Mouse (Mus musculus) limb, embryonic 14.5 days (tissue): ENCODE data around the gene Gm867. TPM values are rescaled to one million over a fixed set of nuclear protein-coding genes. Genes with fewer than 3 reads are reported as not detected.
A peak's percentile ranks its signal among the peaks of the same experiment; 100 is the strongest.

Experiments used
- ATAC-seq: fragments of 200-750 bp; cut with Nextera tagmentation; 2 replicates; pipeline ENCODE4 v1.8.0; 2017; ENCODE audit warnings: low read depth, moderate number of reproducible peaks, moderate TSS enrichment; ENCODE audit not compliant: low FRiP score
- DNase-seq: peaks from one replicate; pipeline ENCODE4 v3.0.0-alpha.2; 2015; ENCODE audit warnings: low spot score
- H3K27ac ChIP-seq: fragments of 300-500 bp; sonication (generic); replicated peaks from 2 replicates; pipeline ENCODE4 v1.5.1; 2014; ENCODE audit warnings: low read depth, mild to moderate bottlenecking, low read length, moderate library complexity, mixed read lengths
- H3K27me3 ChIP-seq: fragments of 300-500 bp; sonication (generic); 2 replicates; pipeline ENCODE4 v1.6.1; 2014; ENCODE audit warnings: low read length, mixed read lengths; ENCODE audit not compliant: control insufficient read depth, insufficient read depth
- H3K36me3 ChIP-seq: fragments of 300-500 bp; sonication (generic); 2 replicates; pipeline ENCODE4 v1.6.1; 2014; ENCODE audit warnings: mild to moderate bottlenecking, low read length, moderate library complexity, mixed read lengths; ENCODE audit not compliant: control insufficient read depth, insufficient read depth
- H3K4me1 ChIP-seq: fragments of 300-500 bp; sonication (generic); 2 replicates; pipeline ENCODE4 v1.6.1; 2014; ENCODE audit warnings: antibody characterized with exemption, low read length, mixed read lengths; ENCODE audit not compliant: control insufficient read depth, insufficient read depth
- H3K4me2 ChIP-seq: fragments of 300-500 bp; sonication (generic); replicated peaks from 2 replicates; pipeline ENCODE4 v1.6.1; 2014; ENCODE audit warnings: low read depth, mild to moderate bottlenecking, low read length, moderate library complexity; ENCODE audit not compliant: severe bottlenecking
- H3K4me3 ChIP-seq: fragments of 300-500 bp; sonication (generic); replicated peaks from 2 replicates; pipeline ENCODE4 v1.5.1; 2014; ENCODE audit warnings: low read length
- H3K9ac ChIP-seq: fragments of 300-500 bp; sonication (generic); 2 replicates; pipeline ENCODE4 v1.6.1; 2014; ENCODE audit warnings: mild to moderate bottlenecking, low read depth, low read length, moderate library complexity; ENCODE audit not compliant: severe bottlenecking
- H3K9me3 ChIP-seq: fragments of 300-500 bp; sonication (generic); 2 replicates; pipeline ENCODE4 v1.6.1; 2016; ENCODE audit warnings: low read length; ENCODE audit not compliant: control insufficient read depth
- POLR2A ChIP-seq: fragments of 200-500 bp; IDR thresholded peaks from 2 replicates; pipeline ENCODE4 v1.8.0; 2012; ENCODE audit warnings: inconsistent platforms, mild to moderate bottlenecking, moderate library complexity, borderline replicate concordance; ENCODE audit not compliant: insufficient read depth, insufficient read length; ENCODE audit errors: extremely low read depth
- WGBS: fragments of 180-500 bp; shearing (Covaris S2); extraction: QIAGEN DNeasy Blood & Tissue Kit; methylation state at CpG from one replicate; pipeline ENCODE4 v1.1.7; 2014; 5-methylcytosine and 5-hydroxymethylcytosine counted together
- polyA plus RNA-seq, 2 experiments: library from polyadenylated mRNA; depleted of rRNA in 1 of 2; stranded (reverse) in 1 of 2; unstranded in 1 of 2; fragments of >200 nt; fragmentation: Nextera tagmentation in 1 of 2; extraction: Ambion mirVana in 1 of 2; gene quantifications; 2 replicates each; pipeline versions ENCODE4 v1.2.1 to v1.2.3; 2012 to 2014

The Gm867 gene
- polyA plus RNA-seq, 2 experiments = 0.16 TPM; not detected in 1

DNA sequence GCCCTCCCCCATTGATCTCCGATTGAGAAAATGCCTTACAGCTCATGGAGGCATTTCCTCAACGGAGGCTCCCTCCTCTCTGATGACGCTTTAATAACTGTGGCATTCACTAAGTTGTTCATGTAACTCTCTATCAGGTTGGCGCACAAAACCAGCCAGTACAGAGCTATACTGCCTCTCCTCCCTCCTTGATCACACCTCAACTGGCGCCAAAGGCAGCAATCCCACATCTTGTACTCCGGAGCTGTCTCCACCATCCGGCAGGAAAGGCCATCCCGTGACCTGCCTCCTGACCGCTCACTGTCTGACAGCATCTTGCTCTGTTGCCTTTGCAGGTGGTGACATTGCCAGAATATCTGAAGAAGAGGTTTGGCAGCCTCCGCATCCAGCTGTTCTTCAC, 33.4 kb upstream of the Gm867 start:
- ATAC-seq = no peak
- Histone ChIP-seq H3K36me3 (no peaks in the 10 kb centered on the region), H3K9me3 (no peaks in the 10 kb centered on the region), H3K4me2 (no peak overlapping the region), H3K27me3 (no peaks in the 10 kb centered on the region), H3K9ac (no peak overlapping the region), H3K27ac (no peak overlapping the region), H3K4me3 (no peak overlapping the region), H3K4me1 (no peaks in the 10 kb centered on the region)
- WGBS = 86% methylated on average over 10 of the region's 10 CpGs
- no peak for DNase-seq
- TF ChIP-seq POLR2A = no peak

GRCm38 (mm10) chr10:75954381-75954811, 13.9 kb upstream of the Gm867 start, which contains the start of gene Gm5134:
Gene Gm5134, plus strand, starts transcription at chr10:75954514.
- Histone ChIP-seq H3K27me3 (no peaks in the 10 kb centered on the region; the same call in 1 of the 2 replicates), H3K4me3 (peak within 1 kb of the TSS; percentile 11; the same call in 1 of the 2 replicates), H3K9me3 (no peaks in the 10 kb centered on the region), H3K36me3 (no peaks in the 10 kb centered on the region), H3K4me2 (peak within 1 kb of the TSS; percentile 32), H3K27ac (no peak within 1 kb of the TSS), H3K9ac (no peak within 1 kb of the TSS), H3K4me1 (0 out of 2 replicates have a peak, but pooled peaks cover 3% of the 10 kb centered on the region)
- no peak for TF ChIP-seq POLR2A
- DNase-seq = no peak
- 22% methylated on average over 20 of the region's 20 CpGs for WGBS
- no peak for ATAC-seq

DNA sequence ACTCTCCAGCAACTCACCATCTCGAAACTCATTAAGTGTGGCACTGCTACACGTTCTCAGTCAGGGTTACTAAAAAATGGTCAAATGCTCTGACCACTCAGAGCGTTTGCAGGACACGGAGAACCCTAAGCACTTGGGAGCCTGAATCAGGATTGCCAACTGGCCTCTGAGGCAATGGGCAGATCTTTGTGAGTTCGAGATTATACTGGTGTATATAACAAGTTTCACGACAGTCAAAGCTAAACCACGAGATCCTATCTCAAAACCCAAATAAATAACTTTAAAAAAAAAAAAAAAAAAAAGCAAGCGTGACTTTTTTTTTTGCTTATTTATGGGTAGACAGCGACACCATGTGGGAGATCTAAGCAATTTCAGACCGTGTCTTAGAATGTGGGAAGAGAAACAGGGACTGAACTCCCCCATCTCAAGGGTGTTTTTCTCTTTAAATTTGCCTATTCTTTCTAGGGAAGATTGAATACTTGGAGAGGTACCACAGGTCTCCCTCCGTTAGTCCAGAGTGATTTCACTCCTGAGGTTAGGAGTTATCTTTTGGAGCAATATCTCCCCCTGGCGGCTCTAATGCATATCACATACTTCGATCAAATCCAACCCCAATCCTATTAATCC, 11.1 kb upstream of the Gm867 start:
- DNase-seq = peak; percentile 73
- Histone ChIP-seq H3K9ac (peak overlapping the region; percentile 57), H3K27me3 (no peaks in the 10 kb centered on the region; the same call in 1 of the 2 replicates), H3K4me1 (0 out of 2 replicates have a peak, but pooled peaks cover 3% of the 10 kb centered on the region), H3K36me3 (no peaks in the 10 kb centered on the region), H3K4me2 (peak overlapping the region; percentile 75), H3K27ac (no peak overlapping the region), H3K4me3 (peak overlapping the region; percentile 34), H3K9me3 (no peaks in the 10 kb centered on the region)
- ATAC-seq = peak; percentile 17
- no peak for TF ChIP-seq POLR2A
- 3% methylated on average over 13 of the region's 13 CpGs for WGBS

GRCm38 (mm10) chr10:75950791-75951210, 10.3 kb upstream of the Gm867 start:
- H3K27me3 ChIP-seq = no peaks in the 10 kb centered on the region; the same call in 1 of the 2 replicates
- 2% methylated on average over 23 of the region's 23 CpGs for WGBS
- H3K36me3 ChIP-seq = no peaks in the 10 kb centered on the region
- DNase-seq (no peak), ATAC-seq (peak; percentile 35; the same call in 1 of the 2 replicates)
- H3K27ac ChIP-seq = no peak overlapping the region
- peak overlapping the region; percentile 57 for H3K9ac ChIP-seq
- peak overlapping the region; percentile 34 for H3K4me3 ChIP-seq
- TF ChIP-seq POLR2A = no peak
- peak overlapping the region; percentile 75 for H3K4me2 ChIP-seq
- H3K9me3 ChIP-seq = no peaks in the 10 kb centered on the region
- H3K4me1 ChIP-seq = 0 out of 2 replicates have a peak, but pooled peaks cover 3% of the 10 kb centered on the region

- TF ChIP-seq POLR2A = no peak
- ATAC-seq (no peak), DNase-seq (no peak)
- H3K9ac ChIP-seq = no peak overlapping the region
- WGBS = 81% methylated on average over 22 of the region's 22 CpGs
- H3K27me3 ChIP-seq = no peaks in the 10 kb centered on the region; the same call in 1 of the 2 replicates
- H3K4me2 ChIP-seq = no peak overlapping the region
- H3K4me1 ChIP-seq = 0 out of 2 replicates have a peak, but pooled peaks cover 3% of the 10 kb centered on the region
- no peak overlapping the region for H3K27ac ChIP-seq
- no peaks in the 10 kb centered on the region for H3K36me3 ChIP-seq
- H3K4me3 ChIP-seq = no peak overlapping the region
- H3K9me3 ChIP-seq = no peaks in the 10 kb centered on the region
These were observed 8.9 kb upstream of the Gm867 start for GRCm38 (mm10) chr10:75949053-75950045.
